In genomic region chr4:129981657-129982056, GRCm38 (mm10) we compare ENCODE assay signal across 26 mouse cellular contexts. TPM values are rescaled to one million over a fixed set of nuclear protein-coding genes. Genes with fewer than 3 reads are reported as not detected.
A peak's percentile ranks its signal among the peaks of the same experiment; 100 is the strongest.
DNase-seq lines count a peak whose midpoint lies in the region; ATAC-seq lines count a peak whose summit lies in the region.
"Had no signal": no experiment of that assay in that cellular context is flagged by ENCODE, and none has a peak within 500 bp of the region (broad histone marks: within the 10 kb centered on the region; RNA-seq: fewer than 3 reads in every experiment).

No protein-coding gene starts in this region.

- no peak overlapping the region for H3K27ac ChIP-seq in hindbrain, embryonic 13.5 days
- no peak overlapping the region for H3K27ac ChIP-seq in hindbrain, embryonic 16.5 days (ENCODE audit: low read depth, low read length)
- peak overlapping the region; percentile 22; the same call in 1 of the 2 replicates for H3K27ac ChIP-seq in midbrain, embryonic 14.5 days (replicated peaks; ENCODE audit: low read depth, low read length)
- no peak overlapping the region for H3K27ac ChIP-seq in midbrain, embryonic 10.5 days (replicated peaks)
- H3K27ac ChIP-seq: forebrain, embryonic 13.5 days; liver, embryonic 12.5 days; midbrain, embryonic 15.5 days had no signal

- H3K4me3 ChIP-seq in hindbrain, embryonic 13.5 days, result no peak overlapping the region
- H3K4me3 ChIP-seq in hindbrain, embryonic 16.5 days (ENCODE audit: low read length), result no peak overlapping the region
- H3K4me3 ChIP-seq in midbrain, embryonic 14.5 days (replicated peaks; ENCODE audit: low read depth, low read length), result no peak overlapping the region
- H3K4me3 ChIP-seq in midbrain, embryonic 10.5 days, result no peak overlapping the region
- H3K4me3 ChIP-seq: forebrain, embryonic 13.5 days; liver, embryonic 12.5 days; megakaryocyte, embryonic 14.5 days; midbrain, embryonic 15.5 days had no signal

- 18% methylated on average over 11 of the region's 11 CpGs for WGBS in hindbrain, embryonic 13.5 days
- 26% methylated on average over 10 of the region's 11 CpGs for WGBS in hindbrain, embryonic 16.5 days
- 27% methylated on average over 11 of the region's 11 CpGs for WGBS in midbrain, embryonic 14.5 days
- 35% methylated on average over 11 of the region's 11 CpGs for WGBS in midbrain, embryonic 10.5 days

- peak overlapping the region; percentile 35 for H3K9ac ChIP-seq in hindbrain, embryonic 13.5 days
- H3K9ac ChIP-seq in hindbrain, embryonic 16.5 days (ENCODE audit: low read depth, low read length), result no peak overlapping the region
- H3K9ac ChIP-seq in midbrain, embryonic 14.5 days (replicated peaks; ENCODE audit: low read length), result no peak overlapping the region
- H3K9ac ChIP-seq: liver, embryonic 12.5 days; midbrain, embryonic 15.5 days had no signal

- H3K4me1 ChIP-seq in hindbrain, embryonic 13.5 days (replicated peaks), result peaks cover 64% of the 10 kb centered on the region
- H3K4me1 ChIP-seq in hindbrain, embryonic 16.5 days (ENCODE audit: control insufficient read depth, insufficient read depth, low read depth, low read length), result peaks cover 36% of the 10 kb centered on the region
- H3K4me1 ChIP-seq in midbrain, embryonic 14.5 days (ENCODE audit: control insufficient read depth, insufficient read depth, low read length), result peaks cover 38% of the 10 kb centered on the region
- peaks cover 77% of the 10 kb centered on the region for H3K4me1 ChIP-seq in midbrain, embryonic 10.5 days

- H3K36me3 ChIP-seq in hindbrain, embryonic 13.5 days, result no peaks in the 10 kb centered on the region
- H3K36me3 ChIP-seq in hindbrain, embryonic 16.5 days (ENCODE audit: control insufficient read depth, insufficient read depth, low read length), result no peaks in the 10 kb centered on the region
- H3K36me3 ChIP-seq in midbrain, embryonic 14.5 days (ENCODE audit: control insufficient read depth, insufficient read depth, low read length), result no peaks in the 10 kb centered on the region
- no peaks in the 10 kb centered on the region for H3K36me3 ChIP-seq in midbrain, embryonic 10.5 days
- H3K36me3 ChIP-seq: liver, embryonic 12.5 days; midbrain, embryonic 15.5 days had no signal

- H3K9me3 ChIP-seq in hindbrain, embryonic 13.5 days, result no peaks in the 10 kb centered on the region
- H3K9me3 ChIP-seq in hindbrain, embryonic 16.5 days (ENCODE audit: control insufficient read depth, low read length), result no peaks in the 10 kb centered on the region
- H3K9me3 ChIP-seq in midbrain, embryonic 14.5 days (ENCODE audit: control insufficient read depth, low read length), result no peaks in the 10 kb centered on the region
- H3K9me3 ChIP-seq in midbrain, embryonic 10.5 days (replicated peaks), result no peaks in the 10 kb centered on the region
- H3K9me3 ChIP-seq: forebrain, embryonic 13.5 days; liver, embryonic 12.5 days; midbrain, embryonic 15.5 days had no signal

- no peak overlapping the region for H3K4me2 ChIP-seq in hindbrain, embryonic 13.5 days
- H3K4me2 ChIP-seq in hindbrain, embryonic 16.5 days (ENCODE audit: low read length), result no peak overlapping the region
- no peak overlapping the region for H3K4me2 ChIP-seq in midbrain, embryonic 14.5 days (ENCODE audit: low read length)
- H3K4me2 ChIP-seq: forebrain, embryonic 13.5 days; liver, embryonic 12.5 days; midbrain, embryonic 15.5 days had no signal

- DNase-seq in midbrain, embryonic 14.5 days, result no peak
- DNase-seq in midbrain, embryonic 10.5 days (ENCODE audit: low spot score), result no peak
- DNase-seq in kidney, postnatal 10 days, result peak; percentile 52
- peak; percentile 41 to 55 for DNase-seq in kidney, postnatal 4 days
- no peak for DNase-seq in spleen, adult 12 weeks (ENCODE audit: low spot score)
- DNase-seq: adrenal gland, postnatal 14 days; cerebellum, adult 11 months; gastrocnemius, postnatal 10 days; heart, postnatal 14 days; left cerebral cortex, postnatal 4 days; lung, adult 18-20 months; lung, postnatal 4 days; right cerebral cortex, postnatal 4 days; thymus, adult 2 months had no signal

- no peak for ATAC-seq in hindbrain, embryonic 13.5 days (ENCODE audit: low FRiP score)
- no peak for ATAC-seq in hindbrain, embryonic 16.5 days
- no peak for ATAC-seq in midbrain, embryonic 14.5 days (ENCODE audit: low FRiP score, low TSS enrichment)
- ATAC-seq: CD4-positive, CD25-positive, alpha-beta regulatory T cell, adult 4 months; forebrain, embryonic 13.5 days; intestine, embryonic 16.5 days; liver, embryonic 12.5 days; lung, postnatal 0 days; midbrain, embryonic 15.5 days had no signal

- peaks cover 35% of the 10 kb centered on the region for H3K27me3 ChIP-seq in hindbrain, embryonic 13.5 days
- no peaks in the 10 kb centered on the region for H3K27me3 ChIP-seq in hindbrain, embryonic 16.5 days (replicated peaks; ENCODE audit: control insufficient read depth, insufficient read depth, low read length)
- H3K27me3 ChIP-seq in midbrain, embryonic 14.5 days (ENCODE audit: control insufficient read depth, insufficient read depth, low read length), result no peaks in the 10 kb centered on the region
- H3K27me3 ChIP-seq in midbrain, embryonic 10.5 days (ENCODE audit: low read depth, poor library complexity, severe bottlenecking), result peaks cover 86% of the 10 kb centered on the region
- H3K27me3 ChIP-seq: midbrain, embryonic 15.5 days had no signal

RNA-seq across cellular contexts. Expression of gene Adgrb2, which starts 3.0 kb away (rescaled TPM):
- polyA plus RNA-seq in hindbrain, embryonic 13.5 days (2015; fragmentation: Nextera tagmentation; extraction: Ambion mirVana), result 9.3 and 11.3 TPM in 2 replicates
- polyA plus RNA-seq in hindbrain, embryonic 16.5 days (2015; fragmentation: Nextera tagmentation; extraction: Ambion mirVana), result 13.4 and 14.9 TPM in 2 replicates
- 15.9 and 16.9 TPM in 2 replicates for polyA plus RNA-seq in midbrain, embryonic 14.5 days (2014; fragmentation: Nextera tagmentation; extraction: Ambion mirVana)
- 1.6 and 2.0 TPM in 2 replicates for polyA plus RNA-seq in midbrain, embryonic 10.5 days (2016; fragmentation: Nextera tagmentation; extraction: Ambion mirVana)

RNA-seq across cellular contexts. Expression of gene Spocd1, which starts 52.6 kb away (rescaled TPM):
- not detected in 2 replicates for polyA plus RNA-seq in hindbrain, embryonic 13.5 days (2015; fragmentation: Nextera tagmentation; extraction: Ambion mirVana)
- not detected in 2 replicates for polyA plus RNA-seq in hindbrain, embryonic 16.5 days (2015; fragmentation: Nextera tagmentation; extraction: Ambion mirVana)
- polyA plus RNA-seq in midbrain, embryonic 14.5 days (2014; fragmentation: Nextera tagmentation; extraction: Ambion mirVana), result 0.16 TPM in 1 of 2 replicates, not detected in the other
- not detected in 2 replicates for polyA plus RNA-seq in midbrain, embryonic 10.5 days (2016; fragmentation: Nextera tagmentation; extraction: Ambion mirVana)
- polyA plus RNA-seq: CD4-positive, CD25-positive, alpha-beta regulatory T cell, adult 4 months; forebrain, embryonic 13.5 days; gonadal fat pad, adult 2 months; hindbrain, embryonic 11.5 days; intestine, embryonic 16.5 days; lung, postnatal 0 days; midbrain, embryonic 15.5 days; neural tube, embryonic 11.5 days had no signal

Comparison
In these comparisons a context has a peak if more than half of its experiments do, and no peak if none do; other contexts are left out.
1. DNase-seq: peak in kidney, postnatal 10 days (single experiment) and kidney, postnatal 4 days (2 of 2); none in midbrain, embryonic 14.5 days (single experiment), midbrain, embryonic 10.5 days (single experiment) and spleen, adult 12 weeks (single experiment).